Mouse (Mus musculus) myocyte (in vitro differentiated cells): ENCODE data around the gene Kcnq1.
A peak's percentile ranks its signal among the peaks of the same experiment; 100 is the strongest.

ENCODE experiments used
- CEBPB ChIP-seq: IDR thresholded peaks from 2 replicates; pipeline ENCODE4 v1.6.1; 2011; ENCODE audit warnings: mild to moderate bottlenecking, moderate library complexity; ENCODE audit not compliant: poor library complexity, insufficient read depth, severe bottlenecking
- E2F4 ChIP-seq: IDR thresholded peaks from one replicate; pipeline ENCODE4 v1.6.1; 2011; ENCODE audit warnings: mild to moderate bottlenecking, control low read depth, moderate library complexity; ENCODE audit not compliant: insufficient read depth
- MAX ChIP-seq: IDR thresholded peaks from one replicate; pipeline ENCODE4 v1.6.1; 2011; ENCODE audit warnings: low read depth, mild to moderate bottlenecking, control low read depth
- MYOD1 ChIP-seq, 3 experiments: IDR thresholded peaks; one replicate each; pipeline ENCODE4 v1.6.1; 2011; ENCODE audit warnings: control low read depth in 2 of 3, low read depth in 2 of 3, mild to moderate bottlenecking in 2 of 3, moderate library complexity in 1 of 3; ENCODE audit not compliant: insufficient read length in 2 of 3, control insufficient read depth in 1 of 3
- MYOG ChIP-seq, 3 experiments: IDR thresholded peaks; one replicate each; pipeline ENCODE4 v1.6.1; 2011; ENCODE audit warnings: control low read depth in 2 of 3, low read depth in 2 of 3, mild to moderate bottlenecking in 2 of 3; ENCODE audit not compliant: insufficient read length in 2 of 3, control insufficient read depth in 1 of 3, insufficient read depth in 1 of 3
- POLR2A ChIP-seq: IDR thresholded peaks from one replicate; pipeline ENCODE4 v1.6.1; 2011; ENCODE audit warnings: low read depth, mild to moderate bottlenecking, control low read depth, moderate library complexity; ENCODE audit not compliant: insufficient read length
- POLR2AphosphoS2 ChIP-seq: IDR thresholded peaks from one replicate; pipeline ENCODE4 v1.6.1; 2011; ENCODE audit warnings: low read depth, control low read depth; ENCODE audit not compliant: insufficient read length
- SRF ChIP-seq: IDR thresholded peaks from one replicate; pipeline ENCODE4 v1.6.1; 2011; ENCODE audit warnings: low read depth; ENCODE audit not compliant: control insufficient read depth, insufficient read length
- TCF12 ChIP-seq: IDR thresholded peaks from one replicate; pipeline ENCODE4 v1.6.1; 2011; ENCODE audit warnings: mild to moderate bottlenecking, control low read depth; ENCODE audit not compliant: poor library complexity, insufficient read depth, severe bottlenecking
- TCF3 ChIP-seq: IDR thresholded peaks from one replicate; pipeline ENCODE4 v1.6.1; 2011; ENCODE audit warnings: low read depth, control low read depth; ENCODE audit not compliant: insufficient read length
- USF1 ChIP-seq: IDR thresholded peaks from one replicate; pipeline ENCODE4 v1.6.1; 2011; ENCODE audit warnings: low read depth, mild to moderate bottlenecking, control low read depth, moderate library complexity

GRCm38 (mm10) chr7:143151171-143151570, 45.0 kb downstream of the Kcnq1 start:
- TF ChIP-seq POLR2A (no peak), POLR2AphosphoS2 (no peak), TCF12 (no peak), E2F4 (no peak), MYOG (IDR thresholded peaks at IDR 0.05; ENCODE audit: control insufficient read depth in 1 of 3, insufficient read depth in 1 of 3, insufficient read length in 2 of 3, low read depth in 2 of 3) (peak in 1 of 3 experiments; percentile 17), USF1 (no peak), MAX (no peak), CEBPB (no peak), MYOD1 (IDR thresholded peaks at IDR 0.05; ENCODE audit: control insufficient read depth in 1 of 3, insufficient read length in 2 of 3, low read depth in 2 of 3) (peak in 1 of 3 experiments; percentile 41), TCF3 (no peak), SRF (no peak)
